Mouse (Mus musculus) heart, postnatal 0 days (tissue): ENCODE data around the gene Mroh3. TPM values are rescaled to one million over a fixed set of nuclear protein-coding genes. Genes with fewer than 3 reads are reported as not detected.

ENCODE experiments used
- ATAC-seq: fragments of 200-750 bp; cut with Nextera tagmentation; 2 replicates; pipeline ENCODE4 v1.8.0; 2017; ENCODE audit warnings: low read depth, moderate number of reproducible peaks, moderate library complexity; ENCODE audit not compliant: insufficient read depth
- DNase-seq: peaks from one replicate; pipeline ENCODE4 v3.0.0-alpha.2; 2016; ENCODE audit warnings: low spot score
- H3K27ac ChIP-seq: fragments of 300-500 bp; sonication (generic); 2 replicates; pipeline ENCODE4 v1.5.1; 2014; ENCODE audit warnings: low read depth, mild to moderate bottlenecking
- H3K27me3 ChIP-seq: fragments of 300-500 bp; sonication (generic); 2 replicates; pipeline ENCODE4 v1.6.1; 2014; ENCODE audit warnings: low read length, mixed read lengths; ENCODE audit not compliant: control insufficient read depth, insufficient read depth
- H3K36me3 ChIP-seq: fragments of 300-500 bp; sonication (generic); replicated peaks from 2 replicates; pipeline ENCODE4 v1.6.1; 2014; ENCODE audit warnings: low read length, mixed read lengths; ENCODE audit not compliant: control insufficient read depth, insufficient read depth
- H3K4me1 ChIP-seq: fragments of 300-500 bp; sonication (generic); 2 replicates; pipeline ENCODE4 v1.6.1; 2014; ENCODE audit warnings: antibody characterized with exemption; ENCODE audit not compliant: control insufficient read depth, insufficient read depth
- H3K4me2 ChIP-seq: fragments of 300-500 bp; sonication (generic); 2 replicates; pipeline ENCODE4 v1.6.1; 2014; ENCODE audit warnings: low read depth, mild to moderate bottlenecking, low read length, moderate library complexity
- H3K4me3 ChIP-seq: fragments of 300-500 bp; sonication (generic); 2 replicates; pipeline ENCODE4 v1.5.1; 2014; ENCODE audit warnings: low read depth, low read length
- H3K9ac ChIP-seq: fragments of 300-500 bp; sonication (generic); replicated peaks from 2 replicates; pipeline ENCODE4 v1.6.1; 2014; ENCODE audit warnings: low read depth, low read length, mixed read lengths
- H3K9me3 ChIP-seq: fragments of 300-500 bp; sonication (generic); replicated peaks from 2 replicates; pipeline ENCODE4 v1.6.1; 2016; ENCODE audit warnings: low read length; ENCODE audit not compliant: control insufficient read depth
- CTCF ChIP-seq: IDR thresholded peaks from 2 replicates; pipeline ENCODE4 v1.5.1; 2016; ENCODE audit warnings: antibody characterized with exemption, control low read depth, low read depth
- EP300 ChIP-seq: IDR thresholded peaks from 2 replicates; pipeline ENCODE4 v1.6.1; 2016; ENCODE audit warnings: antibody characterized with exemption, low read depth
- WGBS: fragments of 180-500 bp; shearing (Covaris S2); extraction: QIAGEN DNeasy Blood & Tissue Kit; methylation state at CpG from one replicate; pipeline ENCODE4 v1.1.7; 2014; 5-methylcytosine and 5-hydroxymethylcytosine counted together
- polyA plus RNA-seq: library from polyadenylated mRNA; unstranded; fragments of >200 nt; fragmentation: Nextera tagmentation; extraction: Ambion mirVana; gene quantifications from 2 replicates; pipeline ENCODE4 v1.2.1, GENCODE M21; 2015
- total RNA-seq: library from RNA; depleted of rRNA; stranded (reverse); fragments of >200 nt; gene quantifications from 2 replicates; pipeline ENCODE4 v1.2.3, GENCODE M21; 2014; ENCODE audit warnings: low replicate concordance

Mroh3 gene
- total and polyA plus RNA-seq, 2 experiments from 2014 or later = not detected

- WGBS = 82% methylated on average over 10 of the region's 10 CpGs
- Histone ChIP-seq H3K27me3 (0 out of 2 replicates have a peak, but pooled peaks cover 10% of the 10 kb centered on the region), H3K27ac (no peak overlapping the region), H3K4me2 (no peak overlapping the region), H3K4me1 (no peaks in the 10 kb centered on the region), H3K4me3 (no peak overlapping the region), H3K9ac (no peak overlapping the region), H3K9me3 (no peaks in the 10 kb centered on the region), H3K36me3 (no peaks in the 10 kb centered on the region)
- no peak for TF ChIP-seq CTCF
- TF ChIP-seq EP300 = no peak
- DNase-seq (no peak), ATAC-seq (no peak)
These were observed 9.8 kb upstream of the Mroh3 start for GRCm38 (mm10) chr1:136222386-136222785.

- H3K9ac ChIP-seq = no peak overlapping the region
- H3K4me2 ChIP-seq = no peak overlapping the region
- no peaks in the 10 kb centered on the region for H3K4me1 ChIP-seq
- no peak overlapping the region for H3K4me3 ChIP-seq
- TF ChIP-seq CTCF = no peak
- no peak for TF ChIP-seq EP300
- ATAC-seq = no peak
- 53% methylated on average over 10 of the region's 10 CpGs for WGBS
- no peak overlapping the region for H3K27ac ChIP-seq
- 0 out of 2 replicates have a peak, but pooled peaks cover 4% of the 10 kb centered on the region for H3K27me3 ChIP-seq
- no peak for DNase-seq
- no peaks in the 10 kb centered on the region for H3K9me3 ChIP-seq
- no peaks in the 10 kb centered on the region for H3K36me3 ChIP-seq
These were observed 7.6 kb upstream of the Mroh3 start for GRCm38 (mm10) chr1:136220037-136220871.

- no peak overlapping the region for H3K9ac ChIP-seq
- no peaks in the 10 kb centered on the region for H3K27me3 ChIP-seq
- no peaks in the 10 kb centered on the region for H3K36me3 ChIP-seq
- no peak overlapping the region for H3K4me3 ChIP-seq
- no peaks in the 10 kb centered on the region for H3K9me3 ChIP-seq
- H3K27ac ChIP-seq = no peak overlapping the region
- ATAC-seq = no peak
- DNase-seq = no peak
- TF ChIP-seq CTCF (no peak), EP300 (no peak)
- no peak overlapping the region for H3K4me2 ChIP-seq
- 78% methylated on average over 15 of the region's 15 CpGs for WGBS
- H3K4me1 ChIP-seq = no peaks in the 10 kb centered on the region
These were observed 1.7 kb upstream of the Mroh3 start for GRCm38 (mm10) chr1:136214304-136214703.

- Histone ChIP-seq H3K9ac (no peak overlapping the region), H3K4me1 (no peaks in the 10 kb centered on the region), H3K9me3 (no peaks in the 10 kb centered on the region), H3K36me3 (no peaks in the 10 kb centered on the region), H3K4me3 (no peak overlapping the region), H3K27me3 (no peaks in the 10 kb centered on the region), H3K4me2 (no peak overlapping the region), H3K27ac (no peak overlapping the region)
- no peak for TF ChIP-seq EP300
- no peak for TF ChIP-seq CTCF
- DNase-seq = no peak
- no peak for ATAC-seq
- WGBS = 86% methylated on average over 5 of the region's 5 CpGs
These were observed 22.6 kb downstream of the Mroh3 start for GRCm38 (mm10) chr1:136190033-136190432.

- Histone ChIP-seq H3K4me3 (no peak overlapping the region), H3K36me3 (no peaks in the 10 kb centered on the region), H3K9me3 (no peaks in the 10 kb centered on the region), H3K4me1 (0 out of 2 replicates have a peak, but pooled peaks cover 4% of the 10 kb centered on the region), H3K27me3 (no peaks in the 10 kb centered on the region), H3K4me2 (no peak overlapping the region), H3K9ac (no peak overlapping the region), H3K27ac (no peak overlapping the region)
- TF ChIP-seq EP300 (no peak), CTCF (no peak)
- 40% methylated on average over 2 of the region's 2 CpGs for WGBS
- no peak for ATAC-seq
- DNase-seq = no peak
These were observed 33.1 kb downstream of the Mroh3 start for GRCm38 (mm10) chr1:136179511-136180001.
